Mouse (Mus musculus) retina, postnatal 1 day (tissue): ENCODE measurements around the gene Rora.
A peak's percentile ranks its signal among the peaks of the same experiment; 100 is the strongest.

ENCODE experiments used
- DNase-seq: peaks from one replicate; pipeline ENCODE4 v3.0.0-alpha.2; 2012

Rora gene

GRCm38 (mm10) chr9:69258506-69258905 lies 604.9 kb downstream of the Rora start:
- no peak for DNase-seq

GRCm38 (mm10) chr9:69259382-69259781 lies 605.8 kb downstream of the Rora start:
- DNase-seq: peak; percentile 64

GRCm38 (mm10) chr9:69265151-69265550 lies 611.6 kb downstream of the Rora start:
- DNase-seq: no peak

GRCm38 (mm10) chr9:69270374-69270773 lies 616.8 kb downstream of the Rora start:
- DNase-seq: no peak

- no peak for DNase-seq
These were observed 617.3 kb downstream of the Rora start for GRCm38 (mm10) chr9:69270931-69271330.

GRCm38 (mm10) chr9:69272884-69273283 lies 619.3 kb downstream of the Rora start:
- peak; percentile 51 for DNase-seq

GRCm38 (mm10) chr9:69274766-69275485 lies 621.3 kb downstream of the Rora start:
- DNase-seq: no peak

GRCm38 (mm10) chr9:69277256-69277655 lies 623.7 kb downstream of the Rora start:
- no peak for DNase-seq

GRCm38 (mm10) chr9:69285011-69285410 lies 631.4 kb downstream of the Rora start:
- no peak for DNase-seq

GRCm38 (mm10) chr9:69288113-69288512 lies 634.5 kb downstream of the Rora start:
- DNase-seq: no peak

- no peak for DNase-seq
These were observed 635.0 kb downstream of the Rora start for GRCm38 (mm10) chr9:69288586-69288985.

- DNase-seq: peak; percentile 93
These were observed 635.8 kb downstream of the Rora start for GRCm38 (mm10) chr9:69289056-69290017.

- DNase-seq: peak; percentile 59
These were observed 636.7 kb downstream of the Rora start for GRCm38 (mm10) chr9:69290018-69290880.

GRCm38 (mm10) chr9:69290881-69291450 lies 637.4 kb downstream of the Rora start:
- peak; percentile 83 for DNase-seq

- DNase-seq: no peak
These were observed 637.9 kb downstream of the Rora start for GRCm38 (mm10) chr9:69291451-69291850.

- DNase-seq: no peak
These were observed 638.8 kb downstream of the Rora start for GRCm38 (mm10) chr9:69292353-69292752.

- DNase-seq: no peak
These were observed 639.4 kb downstream of the Rora start for GRCm38 (mm10) chr9:69292776-69293687.

- DNase-seq: no peak
These were observed 640.1 kb downstream of the Rora start for GRCm38 (mm10) chr9:69293688-69294074.

GRCm38 (mm10) chr9:69294426-69294825 lies 640.8 kb downstream of the Rora start:
- no peak for DNase-seq

- DNase-seq: no peak
These were observed 641.3 kb downstream of the Rora start for GRCm38 (mm10) chr9:69294856-69295255.

GRCm38 (mm10) chr9:69295826-69296225 lies 642.2 kb downstream of the Rora start:
- no peak for DNase-seq
